Mouse (Mus musculus): ENCODE data around the gene Plekhg2. TPM values are rescaled to one million over a fixed set of nuclear protein-coding genes. Genes with fewer than 3 reads are reported as not detected.

Gene Plekhg2
- polyA plus RNA-seq, 1 experiment from 2014 or later: 81.2 TPM

DNA sequence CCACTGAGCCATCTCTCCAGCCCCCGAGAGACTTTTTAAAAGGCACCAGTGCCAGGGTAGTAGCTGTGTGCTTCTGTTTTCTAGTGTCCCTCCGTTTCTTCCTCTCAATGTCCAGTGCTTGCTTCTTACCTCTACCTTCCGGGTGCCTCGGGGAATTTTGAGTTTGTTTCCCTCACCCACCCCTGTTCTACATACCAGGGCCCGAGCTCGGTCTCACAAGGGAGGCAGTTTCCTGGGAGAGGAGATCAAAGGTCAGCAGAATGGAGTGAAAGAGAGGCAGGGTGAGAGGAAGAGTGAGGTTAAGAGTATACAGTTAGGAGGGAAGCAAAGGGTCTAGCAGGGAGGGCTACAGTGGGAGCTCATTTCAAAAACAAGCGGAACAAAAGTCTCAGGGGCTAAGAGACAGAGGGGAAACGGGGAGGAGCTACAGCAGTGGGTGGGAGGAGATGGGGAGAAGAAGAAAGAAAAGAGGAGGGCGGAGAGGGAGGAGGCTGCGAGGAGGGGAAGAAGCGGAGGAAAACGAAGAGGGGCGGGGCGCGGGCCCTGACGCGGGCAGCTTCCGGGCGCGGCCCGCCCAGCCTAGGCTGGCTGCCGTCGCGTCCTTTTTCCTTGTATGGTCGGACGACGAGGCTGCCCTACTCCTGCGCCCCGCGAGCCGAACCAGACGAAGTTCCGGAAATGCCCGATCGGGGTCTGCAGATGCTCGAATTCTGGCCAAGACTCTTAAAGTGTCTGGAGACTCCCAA, 3.0 kb upstream of the Plekhg2 start:
- Histone ChIP-seq H3K36me3 (ENCODE audit: control insufficient read depth, insufficient read depth, low read length) (no peaks in the 10 kb centered on the region), H3K9me3 (ENCODE audit: control insufficient read depth, low read length) (no peaks in the 10 kb centered on the region), H3K4me1 (replicated peaks; ENCODE audit: control insufficient read depth, insufficient read depth, low read length) (peaks cover 25% of the 10 kb centered on the region), H3K27me3 (ENCODE audit: control insufficient read depth, insufficient read depth, low read length) (0 out of 2 replicates have a peak, but pooled peaks cover 2% of the 10 kb centered on the region), H3K27ac (ENCODE audit: low read depth, low read length) (peak overlapping the region; percentile 88), H3K4me3 (ENCODE audit: low read depth, low read length) (peak overlapping the region; percentile 16), H3K4me2 (ENCODE audit: low read depth, low read length, severe bottlenecking) (peak overlapping the region; percentile 47), H3K9ac (ENCODE audit: low read length) (peak overlapping the region; percentile 64)
- DNase-seq (ENCODE audit: low spot score): peak; percentile 95
- 1% methylated on average over 34 of the region's 36 CpGs for WGBS
- peak; percentile 53 for ATAC-seq (replicated peaks; ENCODE audit: low FRiP score)

DNA sequence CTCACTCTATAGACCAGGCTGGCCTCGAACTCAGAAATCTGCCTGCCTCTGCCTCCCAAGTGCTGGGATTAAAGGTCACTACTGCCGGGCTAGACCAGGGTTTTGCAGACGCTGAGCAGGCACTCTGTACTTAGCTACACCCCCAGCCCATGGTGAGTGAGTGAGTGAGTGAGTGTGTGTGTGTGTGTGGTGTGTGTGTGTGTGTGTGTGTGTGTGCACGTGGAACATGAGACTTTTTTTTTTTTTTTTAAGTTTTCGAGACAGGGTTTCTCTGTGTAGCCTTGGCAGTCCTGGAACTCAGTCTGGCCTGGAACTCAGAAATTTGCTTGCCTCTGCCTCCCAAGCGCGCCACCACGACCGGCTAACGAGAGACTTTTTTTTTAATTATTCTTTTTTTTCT, 2.2 kb upstream of the Plekhg2 start:
- no peak overlapping the region for H3K4me2 ChIP-seq (ENCODE audit: low read depth, low read length, severe bottlenecking)
- no peak for DNase-seq (ENCODE audit: low spot score)
- ATAC-seq (replicated peaks; ENCODE audit: low FRiP score): no peak
- 0 out of 2 replicates have a peak, but pooled peaks cover 2% of the 10 kb centered on the region for H3K27me3 ChIP-seq (ENCODE audit: control insufficient read depth, insufficient read depth, low read length)
- 87% methylated on average over 10 of the region's 10 CpGs for WGBS
- no peaks in the 10 kb centered on the region for H3K36me3 ChIP-seq (ENCODE audit: control insufficient read depth, insufficient read depth, low read length)
- no peak overlapping the region for H3K4me3 ChIP-seq (ENCODE audit: low read depth, low read length)
- no peaks in the 10 kb centered on the region for H3K9me3 ChIP-seq (ENCODE audit: control insufficient read depth, low read length)
- peaks cover 32% of the 10 kb centered on the region for H3K4me1 ChIP-seq (replicated peaks; ENCODE audit: control insufficient read depth, insufficient read depth, low read length)
- H3K27ac ChIP-seq (ENCODE audit: low read depth, low read length): peak overlapping the region; percentile 88; the same call in 1 of the 2 replicates
- no peak overlapping the region for H3K9ac ChIP-seq (ENCODE audit: low read length)

DNA sequence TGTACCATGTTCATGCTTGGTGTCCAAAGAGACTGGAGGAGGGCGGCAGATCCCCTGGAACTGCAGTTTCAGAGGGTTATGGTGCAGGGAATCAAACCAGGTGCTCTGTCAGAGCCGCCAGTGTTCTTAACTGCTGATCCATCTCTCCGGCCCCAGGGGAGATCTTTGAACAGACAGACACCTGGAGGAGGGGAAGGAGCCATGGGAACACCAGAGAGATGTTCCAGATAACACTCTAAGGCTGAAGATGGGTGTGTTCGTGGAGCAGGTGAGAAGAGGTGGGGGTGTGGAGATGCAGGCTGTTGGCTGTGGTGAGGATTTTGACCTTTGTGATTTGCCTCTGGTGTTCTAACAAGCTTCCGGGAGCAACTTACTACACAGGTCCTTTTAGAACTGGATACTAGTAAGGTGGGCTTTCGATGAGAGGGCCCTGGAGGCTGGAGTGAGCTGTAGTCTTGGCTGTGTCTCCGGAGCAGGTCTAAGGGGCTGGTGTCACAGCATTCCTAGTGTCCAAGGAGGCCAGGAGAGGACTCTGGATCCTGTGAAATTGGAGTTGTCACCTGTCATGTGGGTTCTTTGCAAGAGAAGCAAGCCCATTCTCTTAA, 1.6 kb upstream of the Plekhg2 start:
- DNase-seq (ENCODE audit: low spot score) (no peak), ATAC-seq (replicated peaks; ENCODE audit: low FRiP score) (no peak)
- Histone ChIP-seq H3K36me3 (ENCODE audit: control insufficient read depth, insufficient read depth, low read length) (no peaks in the 10 kb centered on the region), H3K27me3 (ENCODE audit: control insufficient read depth, insufficient read depth, low read length) (0 out of 2 replicates have a peak, but pooled peaks cover 2% of the 10 kb centered on the region), H3K4me3 (ENCODE audit: low read depth, low read length) (no peak overlapping the region), H3K9ac (ENCODE audit: low read length) (0 out of 2 replicates have a peak overlapping the region, but pooled peaks have one; percentile 16), H3K9me3 (ENCODE audit: control insufficient read depth, low read length) (no peaks in the 10 kb centered on the region), H3K4me2 (ENCODE audit: low read depth, low read length, severe bottlenecking) (no peak overlapping the region), H3K27ac (ENCODE audit: low read depth, low read length) (no peak overlapping the region), H3K4me1 (replicated peaks; ENCODE audit: control insufficient read depth, insufficient read depth, low read length) (peaks cover 30% of the 10 kb centered on the region)
- WGBS: 83% methylated on average over 7 of the region's 7 CpGs

DNA sequence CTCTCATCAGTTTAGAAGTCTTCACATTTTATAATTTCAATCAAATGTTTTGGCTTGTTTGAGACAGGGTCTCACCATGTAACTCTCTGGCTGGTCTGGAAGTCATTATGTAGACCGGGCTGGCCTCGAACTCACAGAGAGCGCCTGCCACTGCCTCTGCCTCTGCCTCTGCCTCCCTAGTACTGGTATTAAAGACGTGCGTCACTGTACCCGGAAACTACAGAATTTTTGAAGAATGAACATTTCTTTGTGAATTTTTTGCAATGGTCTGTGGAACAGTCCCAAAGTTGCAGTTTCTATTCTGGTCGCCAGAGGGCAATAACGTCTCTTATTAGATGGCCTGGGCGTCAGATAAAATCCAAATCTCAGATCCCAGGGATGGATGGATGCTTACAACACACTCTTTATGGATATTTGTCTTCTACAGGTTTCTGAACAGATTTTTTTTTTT, 757 bp upstream of the Plekhg2 start:
- peak; percentile 85 for DNase-seq (ENCODE audit: low spot score)
- 0 out of 2 replicates have a peak, but pooled peaks cover 1% of the 10 kb centered on the region for H3K27me3 ChIP-seq (ENCODE audit: control insufficient read depth, insufficient read depth, low read length)
- H3K4me3 ChIP-seq (ENCODE audit: low read depth, low read length): peak overlapping the region; percentile 86
- no peaks in the 10 kb centered on the region for H3K9me3 ChIP-seq (ENCODE audit: control insufficient read depth, low read length)
- H3K9ac ChIP-seq (ENCODE audit: low read length): peak overlapping the region; percentile 91; the same call in 1 of the 2 replicates
- H3K4me2 ChIP-seq (ENCODE audit: low read depth, low read length, severe bottlenecking): peak overlapping the region; percentile 85
- 1% methylated on average over 9 of the region's 9 CpGs for WGBS
- peak; percentile 4; the same call in 1 of the 2 replicates for ATAC-seq (replicated peaks; ENCODE audit: low FRiP score)
- no peaks in the 10 kb centered on the region; the same call in 1 of the 2 replicates for H3K36me3 ChIP-seq (ENCODE audit: control insufficient read depth, insufficient read depth, low read length)
- peak overlapping the region; percentile 87; the same call in 1 of the 2 replicates for H3K27ac ChIP-seq (ENCODE audit: low read depth, low read length)
- H3K4me1 ChIP-seq (replicated peaks; ENCODE audit: control insufficient read depth, insufficient read depth, low read length): peaks cover 23% of the 10 kb centered on the region

DNA sequence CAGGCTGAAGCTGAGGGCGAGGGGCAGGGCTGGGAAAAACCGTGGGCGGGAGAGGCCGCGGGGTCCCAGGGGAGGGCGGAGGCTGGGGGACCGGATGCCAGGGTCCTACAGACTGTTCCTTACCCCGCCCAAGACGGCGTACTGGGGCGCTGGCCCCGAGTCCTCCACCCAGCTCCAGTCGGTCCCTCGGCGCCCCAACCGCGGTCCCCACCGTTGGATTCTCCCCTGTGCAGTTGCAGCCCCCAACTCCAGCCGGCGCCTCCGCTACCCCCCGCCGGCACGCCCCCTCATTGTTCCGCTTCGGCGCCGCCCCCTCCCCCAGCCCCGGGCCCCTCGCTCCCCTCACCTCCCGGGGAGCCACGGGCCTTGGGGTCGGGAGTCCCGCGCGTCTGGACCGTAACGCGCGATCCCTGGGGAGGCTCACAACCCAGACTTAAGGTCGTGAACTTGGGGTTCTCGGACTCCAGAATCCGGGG, 847 bp downstream of the Plekhg2 start:
- Histone ChIP-seq H3K9me3 (ENCODE audit: control insufficient read depth, low read length) (no peaks in the 10 kb centered on the region), H3K27me3 (ENCODE audit: control insufficient read depth, insufficient read depth, low read length) (no peaks in the 10 kb centered on the region), H3K36me3 (ENCODE audit: control insufficient read depth, insufficient read depth, low read length) (peaks cover 5% of the 10 kb centered on the region; the same call in 1 of the 2 replicates), H3K4me3 (ENCODE audit: low read depth, low read length) (peak overlapping the region; percentile 86), H3K4me1 (replicated peaks; ENCODE audit: control insufficient read depth, insufficient read depth, low read length) (peaks cover 19% of the 10 kb centered on the region), H3K27ac (ENCODE audit: low read depth, low read length) (peak overlapping the region; percentile 87), H3K9ac (ENCODE audit: low read length) (peak overlapping the region; percentile 91), H3K4me2 (ENCODE audit: low read depth, low read length, severe bottlenecking) (peak overlapping the region; percentile 85)
- WGBS: under 1% methylated on average over 39 of the region's 43 CpGs
- peak; percentile 8; the same call in 1 of the 2 replicates for ATAC-seq (replicated peaks; ENCODE audit: low FRiP score)
- peak; percentile 87 for DNase-seq (ENCODE audit: low spot score)

DNA sequence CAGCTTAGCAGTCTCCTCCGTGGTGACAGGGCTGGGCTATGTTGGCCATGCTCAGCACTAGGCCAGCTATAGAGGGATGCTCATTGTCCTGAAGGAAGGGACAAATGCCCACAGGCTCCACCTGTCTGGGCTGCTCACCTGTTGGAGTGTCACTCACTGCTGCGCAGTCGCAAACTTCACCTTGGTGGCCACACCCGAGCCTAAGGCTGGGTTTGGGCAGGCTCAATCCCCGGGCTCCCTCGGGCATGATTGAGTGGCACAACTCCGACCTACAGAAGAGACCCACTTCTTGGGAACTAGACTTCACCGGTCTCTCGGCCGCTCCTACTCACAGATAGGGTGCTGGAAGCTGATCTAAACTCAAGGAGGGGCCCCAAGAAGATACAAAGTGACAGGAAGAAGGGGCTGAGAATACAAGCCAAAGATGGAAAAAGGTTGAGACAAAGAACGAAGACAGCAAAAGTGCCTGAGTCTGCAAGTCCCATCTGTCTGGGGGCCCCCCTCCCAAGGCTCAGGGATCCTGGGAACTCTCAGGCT, 1.4 kb downstream of the Plekhg2 start:
- no peaks in the 10 kb centered on the region for H3K27me3 ChIP-seq (ENCODE audit: control insufficient read depth, insufficient read depth, low read length)
- H3K4me3 ChIP-seq (ENCODE audit: low read depth, low read length): peak overlapping the region; percentile 86
- no peak for ATAC-seq (replicated peaks; ENCODE audit: low FRiP score)
- no peak for DNase-seq (ENCODE audit: low spot score)
- H3K4me1 ChIP-seq (replicated peaks; ENCODE audit: control insufficient read depth, insufficient read depth, low read length): peaks cover 14% of the 10 kb centered on the region
- H3K36me3 ChIP-seq (ENCODE audit: control insufficient read depth, insufficient read depth, low read length): peaks cover 5% of the 10 kb centered on the region; the same call in 1 of the 2 replicates
- H3K9ac ChIP-seq (ENCODE audit: low read length): peak overlapping the region; percentile 91
- H3K4me2 ChIP-seq (ENCODE audit: low read depth, low read length, severe bottlenecking): peak overlapping the region; percentile 85
- no peaks in the 10 kb centered on the region for H3K9me3 ChIP-seq (ENCODE audit: control insufficient read depth, low read length)
- peak overlapping the region; percentile 87 for H3K27ac ChIP-seq (ENCODE audit: low read depth, low read length)
- 12% methylated on average over 11 of the region's 11 CpGs for WGBS

DNA sequence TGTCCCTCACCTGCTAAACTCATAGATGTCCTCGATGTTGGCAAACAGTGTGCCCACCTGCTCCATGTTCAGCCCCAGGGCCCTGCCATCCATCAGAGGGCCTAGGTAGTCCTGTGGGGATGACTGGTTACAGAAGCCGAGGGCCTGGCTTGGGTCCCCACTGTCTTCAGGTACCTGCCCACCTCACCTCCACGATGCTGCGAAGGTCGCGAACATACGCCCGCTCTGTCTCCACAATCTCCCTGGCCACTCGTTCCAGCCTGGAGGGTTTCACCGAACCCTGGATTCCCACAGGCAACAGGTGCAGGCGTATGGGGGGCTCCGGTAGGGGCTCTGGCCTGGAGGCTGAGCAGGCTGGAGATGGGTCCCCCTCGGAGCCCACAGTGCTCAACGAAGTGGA, 2.3 kb downstream of the Plekhg2 start:
- peaks cover 5% of the 10 kb centered on the region; the same call in 1 of the 2 replicates for H3K36me3 ChIP-seq (ENCODE audit: control insufficient read depth, insufficient read depth, low read length)
- no peak for DNase-seq (ENCODE audit: low spot score)
- no peak overlapping the region; the same call in 1 of the 2 replicates for H3K9ac ChIP-seq (ENCODE audit: low read length)
- H3K4me1 ChIP-seq (replicated peaks; ENCODE audit: control insufficient read depth, insufficient read depth, low read length): peaks cover 10% of the 10 kb centered on the region
- no peaks in the 10 kb centered on the region for H3K27me3 ChIP-seq (ENCODE audit: control insufficient read depth, insufficient read depth, low read length)
- no peaks in the 10 kb centered on the region for H3K9me3 ChIP-seq (ENCODE audit: control insufficient read depth, low read length)
- no peak for ATAC-seq (replicated peaks; ENCODE audit: low FRiP score)
- no peak overlapping the region for H3K27ac ChIP-seq (ENCODE audit: low read depth, low read length)
- WGBS: 94% methylated on average over 14 of the region's 14 CpGs
- H3K4me2 ChIP-seq (ENCODE audit: low read depth, low read length, severe bottlenecking): peak overlapping the region; percentile 85; the same call in 1 of the 2 replicates
- peak overlapping the region; percentile 86; the same call in 1 of the 2 replicates for H3K4me3 ChIP-seq (ENCODE audit: low read depth, low read length)

DNA sequence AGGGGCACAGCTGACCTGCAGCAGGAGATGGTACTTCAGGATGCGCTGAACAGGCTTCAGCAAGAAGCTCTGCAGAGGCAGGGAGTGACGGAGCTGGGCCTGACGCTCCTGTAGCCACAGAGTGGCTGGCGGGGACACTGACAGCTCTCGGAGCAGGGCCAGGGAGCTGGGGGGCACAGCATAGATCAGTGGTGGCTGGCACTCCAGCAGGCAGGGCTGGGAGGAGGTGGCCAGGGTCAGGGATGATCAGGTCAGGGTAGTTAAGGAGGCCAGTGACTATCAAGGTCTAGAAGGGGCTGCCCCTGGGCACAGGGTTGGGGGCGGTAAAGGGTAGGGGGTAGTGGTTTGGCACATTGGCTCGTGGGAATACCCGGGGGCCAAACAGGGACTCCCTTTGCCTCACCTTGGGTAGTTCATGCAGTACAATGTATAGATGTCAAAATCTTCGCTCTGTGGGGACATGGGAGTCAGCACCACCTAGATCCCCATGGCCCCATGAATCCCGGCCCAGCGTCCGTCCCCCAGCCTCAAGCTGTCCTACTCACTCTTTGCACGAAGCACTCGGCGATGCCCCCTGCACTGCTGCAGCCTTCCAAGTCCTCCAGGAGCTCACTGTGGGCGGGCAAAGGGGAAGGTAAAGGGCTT, 4.0 kb downstream of the Plekhg2 start:
- H3K9ac ChIP-seq (ENCODE audit: low read length): no peak overlapping the region
- H3K4me1 ChIP-seq (replicated peaks; ENCODE audit: control insufficient read depth, insufficient read depth, low read length): peaks cover 9% of the 10 kb centered on the region; the same call in 1 of the 2 replicates
- 87% methylated on average over 16 of the region's 16 CpGs for WGBS
- H3K27me3 ChIP-seq (ENCODE audit: control insufficient read depth, insufficient read depth, low read length): no peaks in the 10 kb centered on the region
- H3K4me2 ChIP-seq (ENCODE audit: low read depth, low read length, severe bottlenecking): no peak overlapping the region
- ATAC-seq (replicated peaks; ENCODE audit: low FRiP score) (no peak), DNase-seq (ENCODE audit: low spot score) (no peak)
- H3K36me3 ChIP-seq (ENCODE audit: control insufficient read depth, insufficient read depth, low read length): peaks cover 15% of the 10 kb centered on the region; the same call in 1 of the 2 replicates
- no peaks in the 10 kb centered on the region for H3K9me3 ChIP-seq (ENCODE audit: control insufficient read depth, low read length)
- H3K27ac ChIP-seq (ENCODE audit: low read depth, low read length): no peak overlapping the region
- H3K4me3 ChIP-seq (ENCODE audit: low read depth, low read length): no peak overlapping the region
